Mouse (Mus musculus) intestine, embryonic 15.5 days (tissue): ENCODE measurements around the gene Ippk. TPM values are rescaled to one million over a fixed set of nuclear protein-coding genes. Genes with fewer than 3 reads are reported as not detected.
A peak's percentile ranks its signal among the peaks of the same experiment; 100 is the strongest.

Source experiments
- ATAC-seq: fragments of 200-750 bp; cut with Nextera tagmentation; 2 replicates; pipeline ENCODE4 v1.8.0; 2017; ENCODE audit warnings: moderate TSS enrichment, moderate library complexity
- H3K27ac ChIP-seq: fragments of 300-500 bp; sonication (generic); 2 replicates; pipeline ENCODE4 v1.5.1; 2015; ENCODE audit warnings: mild to moderate bottlenecking, inconsistent platforms
- H3K27me3 ChIP-seq: fragments of 300-500 bp; sonication (generic); replicated peaks from 2 replicates; pipeline ENCODE4 v1.6.1; 2015; ENCODE audit warnings: inconsistent platforms
- H3K36me3 ChIP-seq: fragments of 300-500 bp; sonication (generic); 2 replicates; pipeline ENCODE4 v1.6.1; 2015; ENCODE audit warnings: inconsistent platforms
- H3K4me1 ChIP-seq: fragments of 300-500 bp; sonication (generic); replicated peaks from 2 replicates; pipeline ENCODE4 v1.6.1; 2015; ENCODE audit warnings: inconsistent platforms
- H3K4me2 ChIP-seq: fragments of 300-500 bp; sonication (generic); replicated peaks from 2 replicates; pipeline ENCODE4 v1.6.1; 2015; ENCODE audit warnings: mild to moderate bottlenecking, inconsistent platforms
- H3K4me3 ChIP-seq: fragments of 300-500 bp; sonication (generic); replicated peaks from 2 replicates; pipeline ENCODE4 v1.5.1; 2015; ENCODE audit warnings: inconsistent platforms
- H3K9ac ChIP-seq: fragments of 300-500 bp; sonication (generic); 2 replicates; pipeline ENCODE4 v1.6.1; 2015; ENCODE audit warnings: inconsistent platforms
- H3K9me3 ChIP-seq: fragments of 300-500 bp; sonication (generic); 2 replicates; pipeline ENCODE4 v1.6.1; 2016; ENCODE audit warnings: inconsistent platforms
- WGBS: fragments of 180-500 bp; shearing (Covaris S2); methylation state at CpG from one replicate; pipeline ENCODE4 v1.1.7; 2015; 5-methylcytosine and 5-hydroxymethylcytosine counted together
- polyA plus RNA-seq: library from polyadenylated mRNA; unstranded; fragments of >200 nt; fragmentation: Nextera tagmentation; extraction: Ambion mirVana; gene quantifications from 2 replicates; pipeline ENCODE4 v1.2.1, GENCODE M21; 2015

Ippk gene
- polyA plus RNA-seq: 19.1 and 19.7 TPM in 2 replicates

DNA sequence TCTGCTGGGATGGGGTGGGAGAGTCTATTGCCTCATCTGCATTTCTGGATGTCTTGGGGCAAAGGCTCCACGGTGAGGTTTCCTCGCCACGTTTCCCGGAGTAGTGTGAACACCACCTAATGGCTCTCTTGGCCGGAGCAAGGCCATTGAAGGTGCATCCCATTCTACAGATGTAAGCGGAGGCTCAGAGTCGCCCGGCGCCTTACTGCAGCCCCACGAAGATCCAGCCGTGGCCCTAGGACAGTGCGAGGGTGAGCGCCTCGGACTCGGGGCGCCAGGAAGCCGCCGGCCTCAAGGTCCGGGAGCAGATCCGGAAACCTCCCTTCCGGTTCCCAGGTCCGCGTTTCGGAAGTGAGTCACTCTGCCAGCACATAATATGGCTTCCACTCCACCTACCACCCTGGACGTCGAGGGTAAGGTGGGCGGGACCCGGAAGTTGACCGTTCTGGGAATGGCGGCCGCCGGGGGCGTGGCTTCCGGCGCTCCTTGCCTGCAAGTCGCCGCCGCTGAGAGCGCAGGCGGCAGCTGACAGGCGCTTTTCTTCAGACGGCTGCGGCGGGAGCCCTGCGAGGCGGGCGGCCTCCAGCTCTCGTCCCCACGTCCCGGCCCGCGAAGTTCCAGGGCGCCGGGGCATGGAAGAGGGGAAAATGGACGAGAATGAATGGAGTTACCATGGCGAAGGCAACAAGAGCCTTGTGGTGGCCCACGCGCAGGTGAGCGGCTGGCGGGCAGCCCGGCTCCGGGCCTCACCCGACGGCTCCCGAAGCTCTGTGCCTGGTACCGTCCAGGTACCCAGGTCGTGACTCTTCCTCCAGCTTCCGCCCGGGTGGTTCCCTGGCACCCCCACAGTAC lies at the start of gene Ippk:
Gene Ippk, plus strand, starts transcription at position 496 of the 852 bp plus-strand sequence.
- Histone ChIP-seq H3K27me3 (no peaks in the 10 kb centered on the region), H3K9ac (peak within 1 kb of the TSS; percentile 81), H3K4me3 (peak within 1 kb of the TSS; percentile 74), H3K36me3 (no peaks in the 10 kb centered on the region), H3K4me1 (peaks cover 17% of the 10 kb centered on the region), H3K27ac (peak within 1 kb of the TSS; percentile 86), H3K4me2 (peak within 1 kb of the TSS; percentile 83), H3K9me3 (no peaks in the 10 kb centered on the region)
- peak; percentile 99 for ATAC-seq
- under 1% methylated on average over 69 of the region's 69 CpGs for WGBS

DNA sequence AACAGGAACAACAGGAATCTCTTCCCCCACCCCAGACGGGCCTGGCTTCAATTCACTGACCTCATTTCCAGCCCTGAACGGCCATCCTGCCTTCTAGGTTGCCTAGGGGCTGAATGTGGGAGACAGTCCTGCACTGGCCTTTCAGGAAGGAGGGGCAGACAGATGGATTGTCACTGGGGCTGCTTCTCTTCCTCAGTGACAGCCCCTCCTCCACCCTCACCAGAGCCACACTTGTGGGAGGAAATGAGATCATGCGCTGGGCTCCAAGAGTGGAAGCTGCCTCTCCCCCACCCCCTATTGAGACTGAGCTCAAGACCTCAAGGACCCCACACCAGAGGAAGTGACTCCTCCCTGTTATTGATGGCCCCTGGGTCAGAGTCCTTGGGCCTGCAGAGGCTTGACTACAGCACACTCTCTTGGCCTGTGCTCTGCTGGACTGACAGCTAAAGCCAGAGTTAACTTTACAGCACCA lies 49.6 kb upstream of the Ippk start:
- peak; percentile 79 for ATAC-seq
- H3K27me3 ChIP-seq: no peaks in the 10 kb centered on the region
- no peak overlapping the region for H3K4me2 ChIP-seq
- no peaks in the 10 kb centered on the region for H3K9me3 ChIP-seq
- H3K4me3 ChIP-seq: no peak overlapping the region
- H3K36me3 ChIP-seq: 0 out of 2 replicates have a peak, but pooled peaks cover 5% of the 10 kb centered on the region
- no peak overlapping the region for H3K9ac ChIP-seq
- H3K27ac ChIP-seq: peak overlapping the region; percentile 74
- WGBS: 15% methylated on average over 3 of the region's 3 CpGs
- H3K4me1 ChIP-seq: peaks cover 14% of the 10 kb centered on the region

DNA sequence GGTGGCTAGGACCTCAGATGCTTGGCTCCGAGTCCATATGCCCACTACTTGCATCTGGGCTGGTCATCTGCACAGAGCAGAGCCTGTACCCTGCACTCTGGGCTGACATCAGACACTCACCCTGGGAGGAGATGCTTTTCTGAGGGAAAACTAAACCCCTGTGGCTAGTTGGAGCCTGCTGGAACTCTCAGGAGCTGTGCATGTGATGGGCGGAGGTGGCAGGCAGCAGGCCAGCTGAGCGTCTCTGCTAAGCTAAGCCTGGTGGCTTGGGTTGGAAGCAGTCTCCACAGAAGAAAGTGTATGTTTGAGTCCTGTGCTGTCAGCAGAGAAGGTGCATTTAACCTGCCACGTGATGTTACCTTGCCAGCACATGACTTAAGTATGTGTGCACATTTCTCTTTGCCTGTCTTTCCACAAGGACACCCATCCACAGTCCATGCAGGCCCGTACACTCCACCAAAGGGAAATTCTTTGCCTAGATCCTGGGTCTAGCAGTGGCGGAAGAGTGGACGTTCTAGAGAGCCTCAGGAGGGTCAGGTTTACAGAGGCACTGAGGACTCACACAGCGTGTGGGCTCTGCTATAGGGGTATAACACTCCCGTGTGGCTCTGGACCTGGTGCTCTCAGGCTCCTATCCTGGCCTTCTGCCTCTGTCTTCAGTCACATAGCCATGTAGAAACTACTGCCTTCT lies 48.5 kb upstream of the Ippk start:
- ATAC-seq: no peak
- Histone ChIP-seq H3K27me3 (no peaks in the 10 kb centered on the region), H3K9ac (no peak overlapping the region), H3K36me3 (0 out of 2 replicates have a peak, but pooled peaks cover 12% of the 10 kb centered on the region), H3K4me3 (no peak overlapping the region), H3K9me3 (no peaks in the 10 kb centered on the region), H3K4me1 (peaks cover 14% of the 10 kb centered on the region), H3K4me2 (no peak overlapping the region), H3K27ac (no peak overlapping the region)
- 87% methylated on average over 9 of the region's 9 CpGs for WGBS

DNA sequence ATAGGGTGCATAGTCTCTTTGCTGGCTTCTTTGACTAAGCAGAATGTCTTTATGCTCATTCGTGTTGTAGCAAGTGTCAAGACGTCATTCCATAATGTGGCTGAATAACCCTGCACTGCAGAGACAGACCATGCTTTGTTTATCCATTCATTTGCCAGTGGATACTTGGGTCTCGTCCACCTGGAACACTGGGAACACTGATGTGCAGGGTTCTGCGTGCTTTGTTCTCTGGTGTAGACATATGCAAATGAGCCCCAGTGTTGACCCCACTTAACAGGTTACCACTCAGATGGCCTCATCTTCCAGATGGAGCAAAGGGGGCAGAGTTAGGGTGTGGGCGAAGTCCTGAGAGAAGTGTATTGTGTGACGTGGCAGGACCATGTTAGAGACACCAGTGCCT lies 46.7 kb upstream of the Ippk start:
- no peaks in the 10 kb centered on the region for H3K9me3 ChIP-seq
- H3K4me2 ChIP-seq: no peak overlapping the region
- 46% methylated on average over 6 of the region's 6 CpGs for WGBS
- peaks cover 14% of the 10 kb centered on the region for H3K4me1 ChIP-seq
- ATAC-seq: no peak
- no peak overlapping the region for H3K4me3 ChIP-seq
- H3K9ac ChIP-seq: no peak overlapping the region
- H3K27me3 ChIP-seq: no peaks in the 10 kb centered on the region
- H3K27ac ChIP-seq: no peak overlapping the region
- peaks cover 18% of the 10 kb centered on the region; the same call in 1 of the 2 replicates for H3K36me3 ChIP-seq

DNA sequence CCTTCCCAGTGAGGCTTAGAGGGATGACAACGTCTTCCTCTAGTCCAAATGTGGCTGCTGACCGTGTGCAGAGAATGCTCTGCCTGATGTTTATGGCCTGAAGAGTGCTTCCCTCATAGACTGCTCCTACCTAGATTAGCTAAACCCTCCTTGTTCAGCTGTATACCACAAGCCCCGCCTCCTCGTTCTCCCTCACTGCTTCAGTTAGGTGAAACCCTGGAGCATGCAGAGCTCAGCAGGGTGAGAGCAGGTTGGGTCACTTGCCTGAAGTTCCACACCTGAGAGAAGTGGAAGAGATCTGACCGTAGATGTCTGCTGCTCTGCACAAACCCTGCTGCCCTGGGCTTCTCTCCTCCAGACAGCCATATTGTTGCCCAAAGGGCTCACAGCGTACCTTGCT lies 46.3 kb upstream of the Ippk start:
- no peak overlapping the region for H3K4me2 ChIP-seq
- H3K27ac ChIP-seq: no peak overlapping the region
- H3K4me3 ChIP-seq: no peak overlapping the region
- H3K36me3 ChIP-seq: peaks cover 18% of the 10 kb centered on the region
- WGBS: 63% methylated on average over 6 of the region's 6 CpGs
- no peaks in the 10 kb centered on the region for H3K9me3 ChIP-seq
- H3K4me1 ChIP-seq: peaks cover 14% of the 10 kb centered on the region
- no peak overlapping the region for H3K9ac ChIP-seq
- no peak for ATAC-seq
- H3K27me3 ChIP-seq: no peaks in the 10 kb centered on the region

DNA sequence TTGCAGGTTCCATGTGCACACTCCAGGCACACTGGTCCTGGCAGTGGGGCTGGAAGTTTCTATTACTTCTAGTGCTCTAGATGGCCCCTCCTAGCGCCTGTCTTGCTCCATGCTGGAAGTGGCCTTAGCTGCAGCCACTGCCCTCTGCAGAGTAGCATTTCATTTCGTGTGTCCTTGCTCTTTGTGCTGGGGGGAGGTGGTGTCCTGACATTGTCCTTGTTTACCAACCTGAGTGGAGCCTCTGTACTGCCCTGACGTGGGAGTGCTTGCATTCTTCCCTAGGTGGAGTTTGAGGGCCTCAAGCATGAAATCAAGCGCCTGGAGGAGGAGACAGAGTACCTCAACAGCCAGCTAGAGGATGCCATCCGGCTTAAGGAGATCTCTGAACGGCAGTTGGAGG lies 43.4 kb upstream of the Ippk start:
- Histone ChIP-seq H3K27ac (no peak overlapping the region), H3K9ac (no peak overlapping the region), H3K4me1 (no peaks in the 10 kb centered on the region), H3K27me3 (no peaks in the 10 kb centered on the region), H3K36me3 (peaks cover 32% of the 10 kb centered on the region), H3K9me3 (no peaks in the 10 kb centered on the region), H3K4me3 (no peak overlapping the region), H3K4me2 (no peak overlapping the region)
- 80% methylated on average over 6 of the region's 6 CpGs for WGBS
- ATAC-seq: no peak

DNA sequence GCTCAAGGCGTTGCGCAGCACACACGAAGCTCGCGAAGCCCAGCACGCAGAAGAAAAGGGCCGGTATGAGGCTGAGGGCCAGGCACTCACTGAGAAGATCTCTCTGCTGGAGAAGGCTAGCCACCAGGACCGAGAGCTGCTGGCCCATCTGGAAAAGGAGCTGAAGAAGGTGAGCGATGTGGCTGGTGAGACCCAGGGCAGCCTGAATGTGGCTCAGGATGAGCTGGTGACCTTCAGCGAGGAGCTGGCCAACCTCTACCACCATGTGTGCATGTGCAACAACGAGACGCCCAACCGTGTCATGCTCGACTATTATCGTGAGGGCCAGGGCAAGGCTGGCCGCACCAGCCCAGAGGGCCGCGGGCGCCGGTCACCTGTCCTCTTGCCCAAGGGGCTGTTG lies 41.7 kb upstream of the Ippk start:
- peaks cover 41% of the 10 kb centered on the region for H3K36me3 ChIP-seq
- H3K9ac ChIP-seq: no peak overlapping the region
- no peaks in the 10 kb centered on the region for H3K9me3 ChIP-seq
- H3K4me3 ChIP-seq: no peak overlapping the region
- H3K27me3 ChIP-seq: no peaks in the 10 kb centered on the region
- no peaks in the 10 kb centered on the region for H3K4me1 ChIP-seq
- no peak overlapping the region for H3K4me2 ChIP-seq
- H3K27ac ChIP-seq: no peak overlapping the region
- no peak for ATAC-seq
- 94% methylated on average over 20 of the region's 20 CpGs for WGBS

DNA sequence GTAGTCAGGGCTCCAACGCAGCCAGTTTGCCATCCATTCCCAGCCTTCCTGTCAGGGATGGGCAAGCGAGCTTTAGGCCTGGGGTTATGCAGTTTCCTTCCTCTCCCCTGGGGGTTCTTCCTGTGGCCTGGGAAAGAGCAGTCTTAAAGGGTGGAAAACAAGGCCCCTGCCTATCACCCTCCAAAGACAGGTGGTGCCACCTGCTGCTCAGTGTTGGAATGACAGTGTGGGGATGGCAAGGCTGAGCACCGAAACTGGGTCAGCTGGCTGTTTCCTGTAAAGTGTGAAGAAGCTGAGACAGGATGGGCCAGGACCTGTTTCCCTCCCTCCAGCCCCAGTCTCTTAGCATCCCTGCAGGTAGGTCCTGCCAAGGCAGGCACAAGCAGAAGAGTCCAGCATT lies 39.8 kb upstream of the Ippk start:
- ATAC-seq: peak; percentile 76
- Histone ChIP-seq H3K36me3 (peaks cover 41% of the 10 kb centered on the region), H3K27ac (no peak overlapping the region)

DNA sequence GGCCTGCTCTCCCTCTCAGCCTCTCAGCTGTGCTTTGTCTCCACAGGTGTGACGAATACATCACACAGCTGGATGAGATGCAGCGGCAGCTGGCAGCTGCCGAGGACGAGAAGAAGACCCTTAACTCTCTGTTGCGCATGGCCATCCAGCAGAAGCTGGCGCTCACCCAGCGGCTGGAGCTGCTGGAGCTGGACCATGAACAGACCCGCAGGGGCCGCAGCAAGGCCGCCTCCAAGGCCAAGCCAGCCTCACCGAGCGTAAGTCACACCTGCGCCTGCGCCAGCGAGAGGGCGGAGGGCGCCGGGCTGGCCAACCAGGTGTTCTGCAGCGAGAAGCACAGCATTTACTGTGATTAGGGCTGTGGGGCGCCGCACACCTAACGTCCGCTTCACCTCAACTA lies 38.1 kb upstream of the Ippk start:
- ATAC-seq: no peak
- Histone ChIP-seq H3K27ac (no peak overlapping the region), H3K36me3 (peaks cover 40% of the 10 kb centered on the region), H3K4me3 (no peak overlapping the region), H3K4me1 (no peaks in the 10 kb centered on the region), H3K4me2 (no peak overlapping the region), H3K27me3 (no peaks in the 10 kb centered on the region), H3K9me3 (no peaks in the 10 kb centered on the region), H3K9ac (no peak overlapping the region)
- WGBS: 91% methylated on average over 23 of the region's 23 CpGs

More for the DNA sequence above, 39.8 kb upstream of the Ippk start:
- H3K4me3 ChIP-seq: no peak overlapping the region
- H3K4me2 ChIP-seq: no peak overlapping the region
- H3K9me3 ChIP-seq: no peaks in the 10 kb centered on the region
- H3K27me3 ChIP-seq: no peaks in the 10 kb centered on the region
- no peaks in the 10 kb centered on the region for H3K4me1 ChIP-seq
- WGBS: 28% methylated on average over 3 of the region's 3 CpGs
- no peak overlapping the region for H3K9ac ChIP-seq

DNA sequence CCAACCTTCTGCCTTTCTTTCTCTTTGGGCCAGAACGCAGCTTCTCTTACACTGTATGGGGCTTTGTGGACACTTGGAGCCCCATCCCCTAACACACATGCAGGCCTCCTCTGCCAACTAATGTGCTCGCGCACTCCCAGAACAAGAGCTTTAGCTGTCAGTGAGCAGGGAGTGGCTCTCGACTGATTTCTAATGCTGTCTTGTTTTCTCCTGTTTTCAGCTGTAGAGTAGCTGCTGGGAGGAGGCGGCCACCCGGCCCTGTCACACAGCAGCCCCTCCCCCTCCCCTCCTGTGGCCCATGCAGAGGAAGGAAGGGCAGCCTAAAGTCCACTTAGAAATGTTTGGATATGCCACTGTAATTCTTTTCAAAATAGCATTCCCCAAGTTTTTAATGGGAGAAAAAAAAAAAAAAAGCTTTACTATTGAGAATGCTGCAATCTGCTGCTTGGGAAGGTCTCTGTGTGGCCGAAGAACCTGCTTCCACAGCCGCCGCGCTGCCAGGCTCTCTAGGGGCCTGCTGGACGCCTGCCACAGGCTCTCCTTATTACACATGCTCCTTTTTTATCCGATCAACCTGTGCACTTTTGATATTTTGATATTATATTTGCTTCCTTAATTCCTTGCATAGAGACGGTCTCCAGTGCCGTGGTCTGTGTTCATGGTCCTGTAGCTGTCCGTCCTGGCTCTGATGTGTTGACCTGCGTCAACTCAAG lies 36.1 kb upstream of the Ippk start:
- Histone ChIP-seq H3K36me3 (peaks cover 28% of the 10 kb centered on the region), H3K27ac (no peak overlapping the region), H3K4me3 (no peak overlapping the region), H3K9me3 (no peaks in the 10 kb centered on the region), H3K27me3 (no peaks in the 10 kb centered on the region), H3K9ac (no peak overlapping the region), H3K4me2 (no peak overlapping the region), H3K4me1 (no peaks in the 10 kb centered on the region)
- ATAC-seq: no peak
- 81% methylated on average over 16 of the region's 16 CpGs for WGBS

DNA sequence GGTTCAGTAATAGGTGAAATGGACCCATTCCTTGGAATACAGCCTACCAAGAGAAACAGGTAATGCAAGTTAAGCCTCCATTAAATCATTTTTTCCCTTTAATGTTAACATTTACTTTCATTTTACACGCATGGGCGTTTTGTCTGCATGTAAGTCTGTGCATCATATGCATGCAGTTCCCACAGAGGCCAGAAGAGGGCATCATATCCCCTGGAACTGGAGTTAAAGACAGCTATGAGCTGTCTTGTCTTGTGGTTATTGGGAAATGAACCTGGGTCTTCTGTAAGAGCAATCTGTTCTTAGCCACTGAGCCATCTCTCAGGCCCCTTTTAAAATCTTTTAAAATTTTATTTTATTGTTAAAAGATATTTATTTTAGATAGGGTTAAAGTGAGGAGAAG lies 29.7 kb upstream of the Ippk start:
- no peaks in the 10 kb centered on the region for H3K27me3 ChIP-seq
- no peak overlapping the region for H3K9ac ChIP-seq
- 0 out of 2 replicates have a peak, but pooled peaks cover 2% of the 10 kb centered on the region for H3K4me1 ChIP-seq
- no peaks in the 10 kb centered on the region for H3K9me3 ChIP-seq
- no peak for ATAC-seq
- 96% methylated on average over 2 of the region's 2 CpGs for WGBS
- no peak overlapping the region for H3K4me3 ChIP-seq
- H3K36me3 ChIP-seq: peaks cover 6% of the 10 kb centered on the region; the same call in 1 of the 2 replicates
- H3K27ac ChIP-seq: no peak overlapping the region
- H3K4me2 ChIP-seq: no peak overlapping the region

DNA sequence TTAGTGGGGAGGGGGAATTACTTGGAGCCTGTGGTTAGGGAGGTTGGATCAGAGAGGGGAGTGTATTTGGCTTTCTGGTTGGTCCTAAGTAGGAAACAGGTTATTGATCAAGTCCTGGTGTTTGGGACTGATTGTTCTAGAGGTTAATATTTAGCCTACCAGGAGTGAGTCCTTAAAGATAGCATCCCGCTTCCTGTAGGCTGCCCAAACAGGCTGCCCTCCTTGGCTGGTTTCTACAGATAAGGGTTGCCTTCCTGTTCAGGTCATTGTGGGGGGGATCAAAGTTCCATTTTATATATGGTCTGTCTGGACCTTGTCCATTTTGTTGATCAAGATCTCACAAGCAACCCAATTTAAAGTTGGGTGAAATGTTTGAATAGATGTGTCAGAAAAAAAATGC lies 27.5 kb upstream of the Ippk start:
- Histone ChIP-seq H3K4me1 (0 out of 2 replicates have a peak, but pooled peaks cover 2% of the 10 kb centered on the region), H3K4me2 (no peak overlapping the region), H3K9ac (no peak overlapping the region), H3K36me3 (no peaks in the 10 kb centered on the region), H3K9me3 (no peaks in the 10 kb centered on the region), H3K27me3 (no peaks in the 10 kb centered on the region), H3K27ac (no peak overlapping the region), H3K4me3 (no peak overlapping the region)
- WGBS: 79% methylated on average over 1 of the region's 1 CpGs
- peak; percentile 70 for ATAC-seq
